Mouse (Mus musculus): ENCODE measurements around the gene Dars2. TPM values are rescaled to one million over a fixed set of nuclear protein-coding genes. Genes with fewer than 3 reads are reported as not detected.
"Not testable (repeated sequence)": the region's sequence is repeated elsewhere in the genome, so short reads cannot be mapped to it uniquely, and the experiment has no call there.

Gene Dars2
- total RNA-seq, 2 experiments from 2014 or later, result 22.1 to 22.3 TPM

DNA sequence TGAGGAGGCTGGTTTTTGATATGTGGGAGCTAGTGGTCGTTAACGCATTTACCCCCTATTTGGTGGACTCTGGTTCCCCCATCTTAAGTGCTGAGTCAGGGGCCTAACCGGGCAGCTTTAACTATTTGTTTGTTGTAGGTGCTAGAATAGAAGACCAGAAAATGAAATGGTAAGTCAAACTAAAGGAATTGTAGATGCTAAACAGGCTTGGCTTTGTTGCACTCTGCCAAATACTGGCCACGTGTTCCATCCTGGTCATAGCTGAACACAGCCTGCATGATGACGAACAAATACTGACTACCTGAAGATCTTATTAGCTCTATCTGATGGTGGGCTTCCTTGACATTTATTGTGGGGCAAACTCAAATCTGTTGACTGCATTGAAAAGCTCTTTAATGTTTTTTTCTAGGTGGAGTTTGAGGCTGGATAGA lies 34.0 kb downstream of the Dars2 start:
- intact Hi-C loops (cut with DNase I), result loop anchor here (2.0 kb wide), 2 partner anchors 34 to 130 kb away; partner anchors contain the start of genes Cenpl, Dars2 and Rc3h1
- no peak for DNase-seq (ENCODE audit: low spot score)

DNA sequence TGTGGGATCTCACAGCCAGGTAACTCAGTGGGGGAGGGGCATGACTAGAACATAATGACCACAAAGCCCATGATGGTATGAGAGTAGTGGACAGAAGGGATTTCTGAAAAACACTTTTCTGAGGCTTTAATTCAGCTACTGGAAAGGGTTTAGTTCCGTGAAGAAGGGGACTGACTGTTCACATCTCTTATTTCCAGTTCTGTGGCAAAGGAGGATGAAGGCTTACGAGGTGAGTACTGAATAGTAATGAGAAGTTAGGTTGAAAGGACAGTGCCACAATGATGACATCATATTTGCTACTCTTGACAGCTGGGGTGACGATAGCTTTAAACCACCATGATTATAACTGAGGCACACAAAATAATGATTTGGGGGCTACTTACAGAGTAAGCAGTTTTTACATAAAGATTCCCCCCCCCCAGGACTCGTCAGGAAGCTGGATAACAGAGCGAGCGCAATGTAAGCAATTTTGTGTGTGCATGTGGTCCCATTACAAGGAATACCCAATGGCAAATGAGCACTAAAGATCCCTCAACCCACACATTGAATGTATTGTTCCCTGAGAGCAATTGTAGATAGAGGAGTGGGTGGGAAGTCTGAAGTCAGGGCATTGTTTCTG lies 34.6 kb downstream of the Dars2 start:
- no peak for DNase-seq (ENCODE audit: low spot score)
- intact Hi-C loops (cut with DNase I), result loop anchor here (2.0 kb wide), 2 partner anchors 35 to 129 kb away; partner anchors contain the start of genes Cenpl, Dars2 and Rc3h1

DNA sequence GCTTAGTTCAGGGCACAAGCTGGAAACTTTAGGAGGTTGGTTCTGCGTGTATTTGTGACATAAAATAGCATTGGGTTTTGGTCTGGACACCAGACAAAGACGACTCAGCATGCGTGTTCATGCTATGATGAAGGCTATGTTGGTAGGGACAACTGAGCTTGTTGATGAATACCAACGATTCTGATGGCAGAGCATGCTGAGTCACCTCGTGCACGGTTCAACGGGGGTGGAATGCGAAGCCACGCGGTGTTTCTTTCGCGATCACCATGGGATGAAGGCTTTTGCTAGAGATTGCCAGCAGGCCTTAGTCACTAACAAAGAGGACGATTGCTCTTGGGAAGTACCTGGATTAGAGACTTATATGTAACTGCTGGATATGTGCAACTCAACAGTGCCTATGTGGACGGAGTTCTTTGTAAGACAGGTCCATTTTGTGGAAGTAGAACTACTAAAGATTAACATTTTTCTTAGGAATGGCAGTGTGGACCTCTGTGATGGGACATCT lies 35.1 kb downstream of the Dars2 start:
- intact Hi-C loops (cut with DNase I), result no loop called here
- DNase-seq (ENCODE audit: low spot score), result no peak

DNA sequence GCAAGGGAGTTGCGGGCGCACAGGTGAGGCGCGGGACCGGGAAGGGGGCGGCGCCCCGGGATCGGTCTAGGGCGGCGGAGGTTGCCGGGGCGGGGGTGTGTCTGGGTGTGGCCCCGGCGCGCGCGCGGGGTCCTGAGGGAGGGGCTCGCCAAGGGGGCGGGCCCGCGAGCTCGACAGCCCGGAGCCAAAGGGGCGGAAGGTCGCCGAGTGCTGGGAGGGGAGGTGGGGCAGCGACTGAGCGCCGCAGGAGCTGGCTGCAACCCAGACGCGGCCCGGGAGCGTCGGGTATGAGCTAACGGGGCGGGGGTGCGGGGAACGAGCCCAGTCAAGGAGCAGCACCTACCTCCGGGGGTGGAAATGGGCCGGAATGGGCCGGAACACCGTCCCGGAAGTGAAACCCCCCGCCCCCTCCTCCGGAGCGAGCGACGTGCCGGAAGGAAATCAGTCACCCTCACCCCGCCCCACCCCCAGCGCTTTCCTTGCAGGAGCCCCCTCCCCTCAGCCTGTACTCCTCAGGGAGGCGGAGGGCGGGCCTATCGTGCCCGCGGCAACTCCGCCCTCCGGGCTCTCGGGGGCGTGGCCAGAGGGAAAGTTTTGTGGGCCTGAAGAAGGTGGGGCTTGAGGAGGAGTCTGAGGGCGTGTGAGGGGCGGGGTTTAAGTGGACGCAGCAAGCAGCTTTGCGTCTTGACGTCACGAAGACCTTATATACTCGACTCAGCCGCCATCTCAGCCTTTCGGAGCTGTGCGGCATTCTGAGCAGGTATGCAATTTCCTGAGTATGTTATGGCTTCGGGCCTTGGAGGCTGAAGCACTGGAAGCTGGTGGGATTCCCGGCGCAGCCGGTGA lies 35.8 kb downstream of the Dars2 start, which contains the start of gene Zbtb37:
Zbtb37 (minus strand) TSS at position 415 of the 846 bp plus-strand sequence.
- DNase-seq (ENCODE audit: low spot score), result peak; percentile 96
- intact Hi-C loops (cut with DNase I), result loop anchor here (5.0 kb wide), 2 partner anchors 98 to 242 kb away; partner anchors contain the start of genes Klhl20 and Rabgap1l

DNA sequence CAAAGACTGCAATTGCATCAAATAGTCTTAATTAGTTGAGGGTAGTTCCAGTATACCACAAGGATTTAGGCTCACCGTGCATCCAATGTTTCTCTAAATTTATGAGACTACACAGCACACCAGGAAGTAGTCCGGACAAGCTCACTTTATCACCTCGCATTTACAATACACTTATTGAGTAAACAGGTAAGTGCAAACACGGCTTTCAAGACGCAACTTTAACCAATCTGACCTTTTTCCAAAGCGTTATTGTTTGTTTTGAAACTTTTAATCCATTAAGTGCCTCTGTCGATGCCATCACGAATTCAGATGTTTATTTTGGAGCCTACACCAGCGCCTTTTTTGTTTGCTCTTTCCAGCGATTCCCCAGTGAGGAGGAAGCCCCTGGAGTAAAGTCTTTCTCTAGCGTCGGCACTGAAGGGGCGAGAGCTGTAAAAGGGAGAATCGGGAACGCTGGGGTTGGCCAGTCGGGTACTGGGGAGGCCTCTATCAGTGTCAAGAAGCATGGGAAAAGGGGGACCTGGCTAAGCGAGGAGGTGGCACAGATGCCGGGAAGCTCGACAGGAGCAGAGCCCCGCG lies 36.5 kb downstream of the Dars2 start:
- intact Hi-C loops (cut with DNase I), result loop anchor here (5.0 kb wide), 2 partner anchors 98 to 242 kb away; partner anchors contain the start of genes Klhl20 and Rabgap1l

DNA sequence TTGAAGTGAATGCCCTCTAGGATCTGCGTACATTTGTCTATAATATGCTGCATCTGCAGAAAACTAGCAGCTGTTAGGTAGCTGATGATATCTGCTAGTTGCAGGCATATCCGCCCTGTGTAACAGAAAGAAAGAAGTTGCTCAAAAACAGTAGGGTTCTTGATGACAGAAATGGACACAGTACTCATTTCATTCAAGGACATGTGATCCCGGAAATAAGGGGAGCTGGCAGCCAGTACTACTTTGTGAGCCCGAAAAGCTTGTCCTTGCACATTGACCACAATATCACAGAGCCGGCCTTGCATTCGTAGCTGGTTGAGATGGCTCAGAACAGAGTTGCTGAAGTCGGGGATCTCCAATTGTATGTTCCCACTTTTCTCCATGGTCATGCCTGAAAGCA lies 38.1 kb downstream of the Dars2 start:
- no peak for DNase-seq (ENCODE audit: low spot score)
- intact Hi-C loops (cut with DNase I), result loop anchor here (5.0 kb wide), 2 partner anchors 100 to 240 kb away; partner anchors contain the start of genes Klhl20 and Rabgap1l

More for the DNA sequence above, 36.5 kb downstream of the Dars2 start:
- DNase-seq (ENCODE audit: low spot score), result no peak

DNA sequence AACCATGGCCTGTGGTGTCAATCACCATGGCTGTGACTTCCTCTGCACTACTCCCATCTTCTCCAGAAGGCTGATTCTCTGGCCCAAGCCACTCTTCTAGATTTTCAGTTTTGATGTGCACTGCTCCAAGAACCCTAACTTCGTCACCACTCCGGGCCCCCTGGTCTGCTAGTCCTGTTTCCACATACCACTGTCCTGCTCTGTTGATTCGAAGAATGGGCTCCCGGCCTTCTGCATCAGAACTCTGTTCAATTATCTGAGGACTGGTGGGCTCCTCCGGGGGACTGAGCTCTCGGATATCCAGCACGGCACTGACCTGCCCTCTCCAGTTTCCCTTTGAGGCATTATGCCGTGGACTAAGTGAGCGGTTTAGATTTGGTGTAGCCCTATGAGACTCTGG lies 38.6 kb downstream of the Dars2 start:
- intact Hi-C loops (cut with DNase I), result loop anchor here (5.0 kb wide), 2 partner anchors 100 to 240 kb away; partner anchors contain the start of genes Klhl20 and Rabgap1l
- DNase-seq (ENCODE audit: low spot score), result no peak

DNA sequence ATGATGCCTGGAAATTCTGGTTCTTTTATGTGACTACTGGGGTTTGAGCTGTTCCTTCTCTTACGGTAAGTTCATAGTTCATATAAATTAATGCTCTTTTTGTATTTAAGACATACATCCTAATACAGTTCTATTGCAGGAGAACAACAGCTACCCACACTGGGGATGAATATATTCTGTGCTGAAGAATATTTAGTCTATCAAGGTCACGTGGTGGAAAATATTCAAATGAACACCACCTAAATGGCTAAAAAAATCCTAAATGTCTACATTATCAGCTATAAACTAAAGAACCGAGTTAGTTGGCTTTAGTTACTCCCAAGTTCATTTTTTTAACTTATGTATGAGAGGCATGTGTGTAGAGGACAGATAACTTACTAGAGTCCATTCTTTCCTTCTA lies 40.4 kb downstream of the Dars2 start:
- intact Hi-C loops (cut with DNase I), result loop anchor here (5.0 kb wide), 2 partner anchors 102 to 238 kb away; partner anchors contain the start of genes Klhl20 and Rabgap1l
- no peak for DNase-seq (ENCODE audit: low spot score)

DNA sequence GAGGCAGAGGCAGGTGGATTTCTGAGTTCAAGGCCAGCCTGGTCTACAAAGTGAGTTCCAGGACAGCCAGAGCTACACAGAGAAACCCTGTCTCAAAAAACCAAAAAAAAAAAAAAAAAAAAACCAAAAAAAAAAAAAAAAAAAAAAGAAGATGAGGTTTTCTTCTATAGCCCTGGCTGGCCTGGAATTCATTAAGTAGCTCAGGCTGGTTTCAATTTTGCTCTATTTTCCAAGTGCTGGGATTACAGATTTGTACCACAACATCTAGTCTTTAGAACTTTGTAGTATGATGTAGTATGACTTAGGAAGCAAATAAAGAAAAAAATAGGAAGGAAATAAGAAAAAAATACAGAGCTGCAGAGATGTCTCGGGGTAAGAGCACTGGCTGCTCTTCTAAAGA lies 42.0 kb downstream of the Dars2 start:
- DNase-seq (ENCODE audit: low spot score); intact Hi-C loops (cut with DNase I): not testable (repeated sequence)

DNA sequence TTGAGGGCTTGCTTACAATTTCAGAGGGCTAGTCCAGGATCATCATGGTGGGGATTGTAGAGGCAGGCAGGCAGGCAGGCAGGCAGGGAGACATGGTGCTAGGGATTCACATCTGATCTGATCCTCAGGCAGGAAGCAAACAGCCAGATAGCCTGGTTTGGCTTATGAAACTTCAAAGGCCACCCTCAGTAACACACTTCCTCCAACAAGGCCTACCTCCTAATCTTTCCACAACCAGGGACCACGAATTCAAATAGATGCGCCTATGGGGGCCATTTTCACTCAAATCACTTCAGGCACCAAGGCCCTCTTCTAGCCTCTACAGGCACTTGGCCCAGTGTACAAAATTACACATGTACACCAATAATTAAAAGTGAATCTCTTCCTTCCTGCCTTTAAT lies 43.3 kb downstream of the Dars2 start:
- no peak for DNase-seq (ENCODE audit: low spot score)
- intact Hi-C loops (cut with DNase I), result no loop called here

DNA sequence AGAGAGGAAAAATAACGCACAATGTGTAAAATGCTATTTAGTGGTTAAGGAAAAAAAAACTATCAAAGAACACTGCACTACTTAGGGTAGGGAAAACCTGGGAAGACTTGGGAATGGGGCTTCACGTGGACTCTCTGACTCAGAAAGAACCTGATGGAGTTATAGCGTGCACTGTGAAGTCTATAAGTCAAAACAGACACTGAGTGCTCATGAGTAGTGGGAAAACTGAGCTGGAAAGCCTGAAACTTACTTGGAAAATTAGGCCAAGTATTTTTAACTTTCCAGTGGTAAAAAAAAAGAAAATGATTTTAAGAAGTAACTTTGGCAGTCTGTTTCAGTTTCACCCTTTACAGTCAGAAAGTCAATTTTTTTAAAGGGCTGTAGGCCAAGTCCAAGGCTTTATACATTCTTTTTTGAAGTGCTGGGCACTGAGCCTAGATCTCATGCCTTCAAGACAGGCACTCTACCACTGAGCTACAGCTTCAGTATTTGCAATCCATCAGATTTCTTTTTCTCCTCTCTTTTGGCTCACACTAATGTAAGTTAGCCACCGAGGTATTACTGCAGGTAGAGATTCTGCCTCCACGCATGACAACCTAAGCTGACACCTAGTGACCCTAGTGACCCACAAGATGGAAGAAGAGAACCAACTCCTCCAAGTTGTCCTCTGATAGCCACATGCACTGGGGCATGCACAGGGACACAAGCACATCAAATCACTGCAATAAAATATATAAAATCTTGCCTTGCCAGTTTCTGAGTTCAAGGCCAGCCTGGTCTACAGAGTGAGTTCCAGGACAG lies 44.8 kb downstream of the Dars2 start:
- DNase-seq (ENCODE audit: low spot score), result no peak
- intact Hi-C loops (cut with DNase I), result no loop called here

DNA sequence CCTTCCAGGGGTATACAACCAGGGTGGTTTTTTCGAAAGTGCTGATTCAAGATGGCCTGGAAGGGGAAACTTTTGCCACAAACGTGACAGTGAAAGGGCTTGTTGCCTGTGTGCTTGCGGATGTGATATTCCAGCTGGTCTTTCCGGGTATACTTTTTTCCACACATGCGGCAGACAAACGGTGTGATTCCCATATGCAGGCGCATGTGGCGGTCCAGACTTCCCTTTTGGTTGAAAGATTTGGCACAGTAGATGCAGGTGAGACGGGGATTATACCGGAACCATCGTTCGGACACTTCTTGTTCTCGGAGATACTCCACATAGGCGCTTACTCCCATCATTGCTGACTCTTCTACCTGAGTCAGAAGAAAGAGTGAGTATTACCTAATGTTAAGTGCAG lies 50.4 kb downstream of the Dars2 start:
- DNase-seq (ENCODE audit: low spot score), result no peak
- intact Hi-C loops (cut with DNase I), result no loop called here

DNA sequence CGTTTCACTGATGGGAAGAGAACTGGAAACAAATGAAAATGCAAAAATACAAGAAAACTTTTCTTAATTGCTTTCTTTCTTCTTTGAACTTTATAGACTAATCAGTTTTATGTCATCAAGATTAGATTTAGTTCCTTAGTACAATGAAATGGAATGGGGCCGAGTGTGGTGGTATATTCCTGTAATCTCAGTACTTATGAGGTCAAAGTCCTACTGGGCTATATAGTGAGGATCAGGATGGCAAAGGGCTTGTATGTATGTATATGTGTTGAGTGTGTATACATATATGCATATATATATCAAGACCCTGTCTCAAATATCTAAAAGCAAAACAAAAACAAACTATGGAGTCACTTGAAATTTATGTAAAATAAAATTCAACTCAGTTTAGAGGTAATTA lies 54.1 kb downstream of the Dars2 start:
- DNase-seq (ENCODE audit: low spot score), result no peak
- intact Hi-C loops (cut with DNase I), result no loop called here

DNA sequence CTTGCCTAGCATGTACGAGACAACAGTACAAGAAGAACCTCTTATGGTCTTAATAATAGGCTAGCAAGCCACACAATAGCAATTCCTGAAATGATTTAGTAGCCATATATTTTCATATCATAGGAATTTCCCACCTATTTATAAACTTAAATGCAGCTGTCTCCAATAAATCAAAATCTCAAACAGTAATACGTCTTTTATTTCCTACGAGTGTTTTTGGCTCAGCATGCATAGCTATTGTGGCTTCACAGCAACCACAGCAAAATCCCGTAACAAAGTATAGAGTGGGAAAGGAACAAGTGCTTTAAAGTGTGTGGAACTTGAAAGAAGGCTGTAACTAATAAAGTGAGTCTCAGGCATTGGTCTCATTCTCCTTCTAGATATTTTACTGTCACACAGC lies 60.0 kb downstream of the Dars2 start:
- intact Hi-C loops (cut with DNase I), result no loop called here
- no peak for DNase-seq (ENCODE audit: low spot score)

DNA sequence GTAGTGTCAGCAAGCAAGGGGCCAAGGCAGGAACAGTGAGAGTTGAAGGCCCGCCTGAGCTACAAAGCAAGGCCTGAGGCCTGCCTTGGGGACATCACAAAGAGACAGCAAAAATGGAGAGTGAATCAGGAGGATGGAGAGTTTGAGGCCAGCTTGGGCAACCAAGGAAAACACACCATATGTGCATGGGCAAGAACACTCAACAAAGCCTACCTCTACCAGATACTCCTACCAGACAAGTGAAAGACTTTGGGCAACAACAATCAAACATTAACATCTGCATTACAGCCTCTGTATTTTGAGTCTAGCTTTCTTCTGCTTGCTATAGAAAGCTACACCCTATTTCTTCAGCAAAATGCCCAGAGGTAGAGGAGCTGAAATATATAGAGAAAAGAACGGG lies 62.4 kb downstream of the Dars2 start:
- intact Hi-C loops (cut with DNase I), result no loop called here
- DNase-seq (ENCODE audit: low spot score), result no peak

DNA sequence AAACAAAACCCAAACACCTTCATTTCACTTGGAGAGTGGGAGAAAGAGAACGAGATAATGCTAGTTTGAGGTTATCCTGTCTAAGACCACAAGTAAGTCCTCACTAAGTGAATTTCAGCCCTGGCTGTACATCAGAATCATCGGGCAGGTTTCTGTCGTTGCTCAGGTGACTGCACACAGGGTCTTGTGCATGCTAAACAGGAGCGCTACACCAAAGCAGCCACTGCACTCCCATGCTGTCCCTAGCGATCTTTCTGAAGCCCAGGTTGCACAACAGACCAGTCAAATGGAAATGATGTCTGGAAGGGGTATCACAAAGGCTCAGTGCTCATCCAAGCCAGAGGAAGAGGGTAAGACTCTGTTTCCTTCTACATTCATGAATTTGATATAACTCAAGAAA lies 64.0 kb downstream of the Dars2 start:
- DNase-seq (ENCODE audit: low spot score), result no peak
- intact Hi-C loops (cut with DNase I), result no loop called here

DNA sequence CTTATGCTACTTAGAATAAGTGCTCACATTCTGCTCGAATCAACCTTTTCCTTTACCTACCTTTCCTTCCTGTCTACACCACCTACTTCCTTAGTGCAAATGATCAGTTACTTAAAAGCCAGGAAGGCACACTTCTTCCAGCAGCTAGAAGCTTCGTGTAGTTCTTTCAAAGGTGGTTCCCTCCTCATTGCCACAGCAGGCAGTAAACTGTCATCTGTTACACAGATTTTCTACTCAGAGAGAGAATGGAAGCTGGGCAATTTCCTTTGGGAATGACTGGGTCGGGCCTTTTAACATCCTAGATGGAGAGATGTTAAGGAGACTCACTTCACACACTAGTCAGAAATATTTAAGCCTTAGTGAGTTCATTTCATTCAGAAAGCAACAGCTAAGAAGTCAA lies 64.9 kb downstream of the Dars2 start:
- intact Hi-C loops (cut with DNase I), result no loop called here

DNA sequence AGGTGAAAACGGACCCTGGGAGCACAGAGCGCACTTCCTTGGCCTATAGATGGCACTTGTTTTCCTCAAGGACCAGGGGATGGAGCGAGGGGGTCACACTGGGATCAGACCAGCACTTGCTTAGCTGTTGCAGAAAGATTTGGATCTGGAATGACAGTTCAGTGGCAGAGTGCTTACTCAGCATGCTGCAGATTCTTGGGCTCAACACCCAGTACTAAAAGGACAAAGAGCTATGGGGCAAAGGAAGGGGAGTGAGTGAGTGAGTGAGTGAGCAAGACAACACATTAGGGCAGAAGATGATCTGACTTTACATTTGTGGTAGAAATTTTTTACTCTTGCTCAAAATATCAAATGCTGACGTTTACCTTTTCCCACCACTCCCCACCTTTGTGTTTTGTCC lies 65.5 kb downstream of the Dars2 start:
- intact Hi-C loops (cut with DNase I), result no loop called here
- no peak for DNase-seq (ENCODE audit: low spot score)

More for the DNA sequence above, 64.9 kb downstream of the Dars2 start:
- no peak for DNase-seq (ENCODE audit: low spot score)

DNA sequence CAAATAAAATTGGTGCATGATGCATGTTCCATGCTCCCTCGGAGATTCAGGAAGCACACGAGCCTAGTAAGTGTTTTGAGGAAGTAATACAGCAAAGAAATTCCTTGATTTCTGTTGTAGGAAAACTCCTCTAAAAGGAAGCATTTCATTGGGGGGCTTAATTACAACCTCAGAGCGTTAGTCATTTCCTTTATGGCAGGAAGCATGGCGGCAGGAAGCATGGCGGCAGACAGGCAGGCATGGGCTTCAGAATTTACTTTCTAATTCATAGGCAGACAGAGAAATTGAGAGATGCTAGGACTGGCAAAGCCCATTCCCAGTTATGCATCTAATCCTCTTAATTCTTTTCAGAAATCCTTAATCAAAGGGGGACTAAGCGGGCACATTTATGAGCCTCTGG lies 76.6 kb downstream of the Dars2 start:
- no peak for DNase-seq (ENCODE audit: low spot score)
- intact Hi-C loops (cut with DNase I), result no loop called here

Measured in heart, postnatal 25 days (tissue).